Mouse (Mus musculus) intestine, embryonic 16.5 days (tissue): ENCODE measurements around the gene Mesp2. TPM values are rescaled to one million over a fixed set of nuclear protein-coding genes. Genes with fewer than 3 reads are reported as not detected.

Experiments used
- ATAC-seq: fragments of 200-750 bp; cut with Nextera tagmentation; 2 replicates; pipeline ENCODE4 v1.8.0; 2017; ENCODE audit warnings: moderate TSS enrichment, moderate library complexity
- H3K27ac ChIP-seq: fragments of 300-500 bp; sonication (generic); 2 replicates; pipeline ENCODE4 v1.5.1; 2014; ENCODE audit warnings: mild to moderate bottlenecking, low read length
- H3K27me3 ChIP-seq: fragments of 300-500 bp; sonication (generic); replicated peaks from 2 replicates; pipeline ENCODE4 v1.6.1; 2014; ENCODE audit warnings: low read length, control low read depth, mixed read lengths; ENCODE audit not compliant: control insufficient read depth, insufficient read depth
- H3K36me3 ChIP-seq: fragments of 300-500 bp; sonication (generic); 2 replicates; pipeline ENCODE4 v1.6.1; 2014; ENCODE audit warnings: low read length, control low read depth; ENCODE audit not compliant: control insufficient read depth, insufficient read depth
- H3K4me1 ChIP-seq: fragments of 300-500 bp; sonication (generic); 2 replicates; pipeline ENCODE4 v1.6.1; 2014; ENCODE audit warnings: low read length, control low read depth, mixed read lengths; ENCODE audit not compliant: control insufficient read depth, insufficient read depth
- H3K4me2 ChIP-seq: fragments of 300-500 bp; sonication (generic); 2 replicates; pipeline ENCODE4 v1.6.1; 2014; ENCODE audit warnings: low read depth, low read length, control low read depth
- H3K4me3 ChIP-seq: fragments of 300-500 bp; sonication (generic); 2 replicates; pipeline ENCODE4 v1.5.1; 2014; ENCODE audit warnings: mild to moderate bottlenecking, low read length
- H3K9ac ChIP-seq: fragments of 300-500 bp; sonication (generic); 2 replicates; pipeline ENCODE4 v1.6.1; 2014; ENCODE audit warnings: low read depth, low read length
- H3K9me3 ChIP-seq: fragments of 300-500 bp; sonication (generic); 2 replicates; pipeline ENCODE4 v1.6.1; 2016; ENCODE audit warnings: low read length, control low read depth; ENCODE audit not compliant: control insufficient read depth
- WGBS: fragments of 180-500 bp; shearing (Covaris S2); extraction: QIAGEN DNeasy Blood & Tissue Kit; methylation state at CpG from one replicate; pipeline ENCODE4 v1.1.7; 2014; 5-methylcytosine and 5-hydroxymethylcytosine counted together
- polyA plus RNA-seq: library from polyadenylated mRNA; unstranded; fragments of >200 nt; fragmentation: Nextera tagmentation; extraction: Ambion mirVana; gene quantifications from 2 replicates; pipeline ENCODE4 v1.2.1, GENCODE M21; 2015

Mesp2 gene
- polyA plus RNA-seq, 1 experiment from 2014 or later, result 3.1 TPM

DNA sequence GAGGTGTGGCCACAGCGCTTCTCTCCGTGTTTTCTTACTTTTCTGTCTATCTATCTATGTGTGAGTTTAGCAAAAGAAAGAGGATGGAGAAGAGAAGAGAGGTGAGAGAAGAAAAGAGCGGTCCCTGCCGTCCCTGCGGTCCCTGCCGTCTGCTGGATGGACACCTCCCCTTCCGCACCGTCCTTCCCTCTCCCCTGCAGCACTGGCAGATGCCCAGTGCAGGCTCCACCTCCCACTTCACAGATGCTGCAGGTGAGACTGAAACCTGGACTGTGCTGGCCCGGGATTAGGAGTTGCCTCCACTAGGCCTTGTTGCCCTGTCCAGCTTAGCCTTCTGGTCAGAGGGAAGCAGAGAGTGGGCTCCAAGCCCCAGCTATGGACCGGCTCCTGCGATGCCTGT is 9.1 kb upstream of the Mesp2 start:
- no peaks in the 10 kb centered on the region for H3K27me3 ChIP-seq
- no peaks in the 10 kb centered on the region for H3K36me3 ChIP-seq
- no peak overlapping the region for H3K9ac ChIP-seq
- no peaks in the 10 kb centered on the region for H3K9me3 ChIP-seq
- H3K27ac ChIP-seq, result no peak overlapping the region
- ATAC-seq, result no peak
- no peaks in the 10 kb centered on the region for H3K4me1 ChIP-seq
- WGBS, result 71% methylated on average over 11 of the region's 11 CpGs
- H3K4me2 ChIP-seq, result no peak overlapping the region
- H3K4me3 ChIP-seq, result no peak overlapping the region

DNA sequence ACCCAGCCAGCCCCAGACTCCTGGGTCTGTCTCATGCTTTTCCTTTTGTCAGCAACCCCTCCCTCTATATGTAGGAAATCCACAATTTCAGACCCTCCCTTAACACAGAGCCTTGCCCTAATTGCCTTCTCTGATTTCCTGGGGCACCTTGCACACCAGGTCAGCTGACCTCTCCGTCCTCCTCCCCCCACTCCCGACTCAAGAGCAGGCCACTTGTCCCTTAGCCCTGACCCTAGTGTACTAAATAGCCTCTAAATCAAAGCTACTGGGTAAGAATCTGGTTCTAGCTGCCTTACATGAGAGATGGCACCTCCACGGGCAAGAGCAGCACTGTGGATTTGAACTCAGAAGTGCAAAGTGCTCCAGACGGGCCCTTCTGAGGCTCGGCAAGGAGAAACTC is 8.5 kb upstream of the Mesp2 start:
- no peak overlapping the region for H3K9ac ChIP-seq
- H3K4me2 ChIP-seq, result no peak overlapping the region
- no peaks in the 10 kb centered on the region for H3K27me3 ChIP-seq
- 68% methylated on average over 5 of the region's 5 CpGs for WGBS
- H3K4me3 ChIP-seq, result no peak overlapping the region
- no peak for ATAC-seq
- H3K9me3 ChIP-seq, result no peaks in the 10 kb centered on the region
- no peaks in the 10 kb centered on the region for H3K4me1 ChIP-seq
- no peak overlapping the region for H3K27ac ChIP-seq
- no peaks in the 10 kb centered on the region for H3K36me3 ChIP-seq

DNA sequence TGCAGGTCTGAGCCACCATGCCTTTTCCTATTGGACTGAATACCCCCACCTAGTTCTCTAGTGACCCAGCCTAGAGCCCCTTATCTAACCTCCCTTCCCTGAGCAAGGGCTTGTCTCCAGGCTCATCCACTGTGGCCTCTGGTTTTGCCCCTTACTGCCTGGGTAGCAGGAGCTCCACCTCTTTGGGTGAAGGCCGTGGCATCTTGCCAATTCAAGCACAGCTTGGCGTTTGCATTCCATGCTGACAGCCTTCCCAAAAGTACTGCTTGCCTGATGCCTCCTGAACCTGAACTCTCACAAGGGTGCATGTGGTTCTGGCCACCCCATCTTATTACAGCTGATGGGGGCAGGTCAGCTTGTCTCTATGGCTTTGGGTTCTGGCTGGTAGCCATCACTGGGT is 6.6 kb upstream of the Mesp2 start:
- no peak overlapping the region for H3K4me3 ChIP-seq
- H3K27me3 ChIP-seq, result no peaks in the 10 kb centered on the region
- no peaks in the 10 kb centered on the region for H3K36me3 ChIP-seq
- no peaks in the 10 kb centered on the region for H3K4me1 ChIP-seq
- no peak overlapping the region for H3K4me2 ChIP-seq
- no peak overlapping the region for H3K27ac ChIP-seq
- 43% methylated on average over 2 of the region's 2 CpGs for WGBS
- ATAC-seq, result no peak
- no peak overlapping the region for H3K9ac ChIP-seq
- no peaks in the 10 kb centered on the region for H3K9me3 ChIP-seq

DNA sequence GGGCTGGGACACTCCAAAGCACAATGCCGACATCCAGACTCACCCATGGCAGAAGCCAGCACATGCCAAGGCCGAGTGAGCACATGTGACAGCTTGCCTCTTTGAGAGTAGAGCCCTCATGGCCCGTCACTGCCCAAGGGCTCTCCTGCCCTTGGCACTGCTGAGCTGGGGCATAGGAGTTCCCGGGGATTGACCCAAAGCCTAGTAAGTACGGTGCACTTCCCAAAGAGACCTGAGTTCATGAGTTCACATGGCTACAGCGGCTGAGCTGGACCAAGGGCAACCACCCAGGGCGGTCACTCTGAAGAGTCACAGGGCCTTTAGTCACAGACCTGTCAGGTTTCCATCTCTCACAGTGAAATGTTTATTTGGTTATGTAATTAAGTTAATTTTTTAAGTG is 2.0 kb upstream of the Mesp2 start:
- no peak overlapping the region for H3K27ac ChIP-seq
- H3K36me3 ChIP-seq, result no peaks in the 10 kb centered on the region
- no peak overlapping the region for H3K4me3 ChIP-seq
- no peaks in the 10 kb centered on the region for H3K9me3 ChIP-seq
- ATAC-seq, result no peak
- 88% methylated on average over 7 of the region's 7 CpGs for WGBS
- H3K4me2 ChIP-seq, result no peak overlapping the region
- no peak overlapping the region for H3K9ac ChIP-seq
- peaks cover 7% of the 10 kb centered on the region for H3K4me1 ChIP-seq
- H3K27me3 ChIP-seq, result peaks cover 12% of the 10 kb centered on the region; the same call in 1 of the 2 replicates

DNA sequence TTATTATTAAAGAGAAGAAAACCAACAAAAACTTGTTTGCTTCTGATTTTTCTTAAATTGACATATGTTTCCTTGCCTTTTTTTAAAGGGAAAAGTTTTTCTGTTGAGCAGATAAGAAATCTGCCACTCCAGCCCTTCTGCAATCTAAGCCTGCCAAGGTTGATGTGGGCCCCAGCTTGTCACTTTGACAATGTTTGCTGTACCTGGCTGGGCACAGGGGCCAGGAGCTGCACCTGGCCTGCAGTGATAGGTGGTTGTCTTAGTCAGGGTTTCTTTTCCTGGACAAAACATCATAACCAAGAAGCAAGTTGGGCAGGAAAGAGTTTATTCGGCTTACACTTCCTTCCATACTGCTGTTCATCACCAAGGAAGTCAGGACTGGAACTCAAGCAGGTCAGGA is 2.9 kb downstream of the Mesp2 start:
- Histone ChIP-seq H3K4me1 (peaks cover 15% of the 10 kb centered on the region), H3K36me3 (no peaks in the 10 kb centered on the region), H3K4me3 (no peak overlapping the region), H3K9ac (no peak overlapping the region), H3K4me2 (no peak overlapping the region), H3K27me3 (peaks cover 12% of the 10 kb centered on the region; the same call in 1 of the 2 replicates), H3K9me3 (no peaks in the 10 kb centered on the region), H3K27ac (peak overlapping the region; percentile 14; the same call in 1 of the 2 replicates)
- 61% methylated on average over 1 of the region's 1 CpGs for WGBS
- peak; percentile 78 for ATAC-seq

DNA sequence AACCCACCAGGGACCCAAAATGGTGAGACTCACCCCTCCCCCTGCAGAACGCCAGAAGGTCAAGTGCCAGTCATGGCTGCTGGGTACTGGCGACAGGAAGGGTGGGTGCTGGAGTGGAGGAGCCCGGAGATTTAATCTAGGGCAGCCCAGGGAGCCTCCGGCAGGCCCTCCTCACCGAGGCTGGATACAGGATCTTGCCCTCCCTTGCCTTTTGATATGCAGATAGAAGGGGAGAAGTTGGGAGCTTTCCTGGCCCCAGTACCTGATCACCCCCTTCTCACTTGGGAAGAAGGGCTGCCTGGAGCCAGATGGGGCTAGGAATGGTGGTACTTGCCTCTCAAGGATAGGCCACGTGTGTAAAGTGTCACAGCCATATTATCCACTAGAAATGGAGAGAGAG is 7.8 kb downstream of the Mesp2 start:
- Histone ChIP-seq H3K36me3 (no peaks in the 10 kb centered on the region), H3K27me3 (no peaks in the 10 kb centered on the region), H3K9ac (peak overlapping the region; percentile 22; the same call in 1 of the 2 replicates), H3K4me3 (no peak overlapping the region), H3K9me3 (no peaks in the 10 kb centered on the region), H3K4me1 (peaks cover 23% of the 10 kb centered on the region), H3K4me2 (no peak overlapping the region), H3K27ac (no peak overlapping the region)
- ATAC-seq, result no peak
- 16% methylated on average over 6 of the region's 6 CpGs for WGBS

DNA sequence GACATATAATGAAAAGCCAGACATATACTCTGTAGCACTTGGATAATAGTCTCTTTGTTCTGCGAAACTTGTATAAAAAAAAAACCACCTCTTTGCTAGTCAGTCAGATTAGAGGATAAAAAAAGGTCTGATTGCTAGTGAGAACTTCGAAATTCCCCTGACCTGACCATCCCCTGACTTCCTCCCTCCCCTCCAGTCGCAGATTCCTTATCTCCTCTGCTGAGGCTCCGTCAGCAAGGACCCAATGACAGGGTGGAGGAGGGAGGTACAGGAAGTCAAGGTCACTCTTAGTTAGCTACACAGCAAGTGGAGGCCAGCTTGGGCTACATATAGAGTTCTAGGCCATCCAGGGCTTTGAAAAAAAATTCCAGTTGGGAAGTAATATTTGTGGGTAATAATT is 9.0 kb downstream of the Mesp2 start:
- WGBS, result 26% methylated on average over 4 of the region's 4 CpGs
- Histone ChIP-seq H3K4me3 (no peak overlapping the region), H3K27ac (peak overlapping the region; percentile 54)

DNA sequence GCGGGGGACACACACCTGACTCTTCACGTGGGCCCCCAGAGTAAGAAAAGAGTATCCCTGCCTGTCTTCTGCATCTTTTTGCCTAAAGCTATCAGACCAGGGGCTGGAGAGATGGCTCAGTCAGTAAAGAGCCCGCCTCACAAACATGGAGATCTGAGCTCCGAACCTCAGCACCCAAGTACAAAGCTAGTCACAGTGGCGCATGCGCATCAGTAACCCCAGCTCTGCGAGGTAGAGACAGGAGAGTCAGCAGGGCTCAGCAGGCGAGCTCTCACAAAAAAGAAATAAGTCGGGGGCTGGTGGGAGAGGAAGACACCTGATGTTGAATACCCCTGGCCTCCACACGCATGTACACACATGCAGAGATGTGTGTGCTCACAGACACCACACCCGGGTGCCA is 9.5 kb downstream of the Mesp2 start:
- Histone ChIP-seq H3K36me3 (peaks cover 3% of the 10 kb centered on the region; the same call in 1 of the 2 replicates), H3K4me2 (no peak overlapping the region), H3K9ac (no peak overlapping the region), H3K27me3 (no peaks in the 10 kb centered on the region), H3K4me1 (peaks cover 19% of the 10 kb centered on the region), H3K27ac (peak overlapping the region; percentile 54), H3K9me3 (no peaks in the 10 kb centered on the region), H3K4me3 (no peak overlapping the region)
- ATAC-seq, result peak; percentile 21
- WGBS, result 58% methylated on average over 11 of the region's 11 CpGs

More for the DNA sequence above, 9.0 kb downstream of the Mesp2 start:
- peak; percentile 90 for ATAC-seq
- H3K9me3 ChIP-seq, result no peaks in the 10 kb centered on the region
- no peak overlapping the region for H3K4me2 ChIP-seq
- H3K27me3 ChIP-seq, result no peaks in the 10 kb centered on the region
- H3K36me3 ChIP-seq, result peaks cover 2% of the 10 kb centered on the region; the same call in 1 of the 2 replicates
- H3K9ac ChIP-seq, result no peak overlapping the region
- peaks cover 20% of the 10 kb centered on the region for H3K4me1 ChIP-seq

DNA sequence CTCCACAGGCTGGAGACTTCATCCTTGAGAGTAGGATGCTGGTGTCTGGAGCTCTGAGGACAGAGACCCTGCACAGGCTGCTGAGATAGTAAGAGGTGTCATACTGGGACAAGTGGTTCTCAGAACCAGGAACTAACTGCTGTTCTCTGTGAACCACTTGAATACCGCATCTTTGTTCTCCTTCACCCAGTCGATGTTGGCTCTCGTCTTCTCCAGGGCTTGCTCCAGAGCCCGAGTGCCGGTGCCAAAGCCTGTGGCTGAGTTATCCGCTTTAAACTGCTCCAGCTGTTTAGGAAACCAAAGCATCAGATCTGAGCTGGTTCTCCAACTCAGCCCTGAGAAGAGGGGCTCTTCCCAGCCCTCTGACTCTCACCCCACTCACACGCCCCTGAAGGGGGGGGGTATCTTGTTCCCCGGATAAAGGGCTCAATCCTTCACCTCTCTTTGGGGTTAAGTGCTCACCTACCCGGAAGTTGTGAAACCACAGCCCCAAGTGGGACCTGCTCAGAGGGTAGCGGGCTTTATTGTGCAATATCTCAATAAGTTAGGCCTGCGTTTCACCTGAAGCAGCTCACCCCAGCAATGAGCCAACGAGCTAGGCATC is 11.7 kb downstream of the Mesp2 start:
- ATAC-seq, result no peak
- no peak overlapping the region for H3K9ac ChIP-seq
- H3K4me2 ChIP-seq, result no peak overlapping the region
- no peak overlapping the region for H3K27ac ChIP-seq
- peaks cover 3% of the 10 kb centered on the region; the same call in 1 of the 2 replicates for H3K36me3 ChIP-seq
- 82% methylated on average over 12 of the region's 12 CpGs for WGBS
- H3K4me3 ChIP-seq, result no peak overlapping the region
- no peaks in the 10 kb centered on the region for H3K9me3 ChIP-seq
- no peaks in the 10 kb centered on the region for H3K27me3 ChIP-seq
- peaks cover 19% of the 10 kb centered on the region for H3K4me1 ChIP-seq

DNA sequence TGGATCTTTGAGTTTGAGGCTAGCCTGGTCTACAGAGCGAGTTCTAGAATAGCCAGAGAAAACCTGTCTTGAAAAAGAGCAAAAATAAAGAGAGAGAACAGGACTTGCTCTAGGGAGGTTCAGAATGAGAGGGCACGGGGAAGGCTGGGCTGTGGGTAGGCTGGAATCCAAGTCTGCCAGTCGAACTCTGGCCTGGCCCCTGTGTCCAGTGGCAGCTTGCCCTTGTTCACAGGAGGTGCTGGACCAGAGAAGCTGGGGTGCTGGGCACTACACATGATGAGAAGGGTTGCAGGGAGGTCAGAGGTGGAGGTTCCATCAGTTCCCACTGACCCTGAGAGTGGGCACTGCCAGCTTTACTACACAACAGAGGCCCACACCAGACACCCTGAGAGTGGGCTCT is 17.8 kb downstream of the Mesp2 start:
- 0 out of 2 replicates have a peak, but pooled peaks cover 6% of the 10 kb centered on the region for H3K4me1 ChIP-seq
- peaks cover 3% of the 10 kb centered on the region; the same call in 1 of the 2 replicates for H3K36me3 ChIP-seq
- 82% methylated on average over 3 of the region's 3 CpGs for WGBS
- no peak for ATAC-seq
- H3K27me3 ChIP-seq, result no peaks in the 10 kb centered on the region
- no peak overlapping the region for H3K27ac ChIP-seq
- H3K4me2 ChIP-seq, result no peak overlapping the region
- H3K4me3 ChIP-seq, result no peak overlapping the region
- no peaks in the 10 kb centered on the region for H3K9me3 ChIP-seq
- no peak overlapping the region for H3K9ac ChIP-seq
